Comparison of ENCODE assay signal across 8 mouse cellular contexts in genomic region chr11:112811152-112811871, GRCm38 (mm10). TPM values are rescaled to one million over a fixed set of nuclear protein-coding genes. Genes with fewer than 3 reads are reported as not detected.
DNase-seq lines count a peak whose midpoint lies in the region; ATAC-seq and TF ChIP-seq lines count a peak whose summit lies in the region.

No protein-coding gene starts in this region.

- no peak overlapping the region for H3K4me3 ChIP-seq in C2C12 (ENCODE audit: insufficient read depth, poor library complexity, severe bottlenecking)
- peak overlapping the region; percentile 19 for H3K4me3 ChIP-seq in forebrain, embryonic 11.5 days (ENCODE audit: low read depth, low read length)
- peak overlapping the region; percentile 34 for H3K4me3 ChIP-seq in kidney, embryonic 15.5 days (replicated peaks)
- peak overlapping the region; percentile 27 for H3K4me3 ChIP-seq in limb, embryonic 14.5 days (replicated peaks; ENCODE audit: low read length)

- H3K79me3 ChIP-seq in C2C12 (ENCODE audit: low read depth): no peaks in the 10 kb centered on the region

- no peak for TF ChIP-seq CTCF in C2C12 (IDR thresholded peaks at IDR 0.05; ENCODE audit: control insufficient read depth, insufficient read depth, insufficient read length)

- peak; percentile 80 for DNase-seq in WW6 (ENCODE audit: low read depth, low spot score)
- peak; percentile 85 for DNase-seq in forebrain, embryonic 11.5 days (ENCODE audit: low spot score)
- DNase-seq in limb, embryonic 14.5 days (ENCODE audit: low spot score): no peak
- peak; percentile 21 for DNase-seq in right cerebral cortex, postnatal 14 days
- DNase-seq in natural killer cell, adult 2 months (ENCODE audit: low spot score in 2 of 2): no peak
- no peak for DNase-seq in ovary, adult 18-20 months (ENCODE audit: low spot score)

- H3ac ChIP-seq in C2C12 (ENCODE audit: control insufficient read depth, insufficient read length, low read depth): peak overlapping the region; percentile 42

- no peaks in the 10 kb centered on the region for H3K36me3 ChIP-seq in C2C12 (ENCODE audit: control insufficient read depth, insufficient read depth)
- H3K36me3 ChIP-seq in forebrain, embryonic 11.5 days (ENCODE audit: control insufficient read depth, insufficient read depth, low read length): no peaks in the 10 kb centered on the region
- H3K36me3 ChIP-seq in kidney, embryonic 15.5 days: no peaks in the 10 kb centered on the region
- H3K36me3 ChIP-seq in limb, embryonic 14.5 days (ENCODE audit: control insufficient read depth, insufficient read depth, low read length): no peaks in the 10 kb centered on the region

- no peaks in the 10 kb centered on the region for H3K79me2 ChIP-seq in C2C12 (ENCODE audit: control insufficient read depth, insufficient read depth)

- no peaks in the 10 kb centered on the region for H3K9me3 ChIP-seq in forebrain, embryonic 11.5 days (ENCODE audit: control insufficient read depth, low read length)
- no peaks in the 10 kb centered on the region for H3K9me3 ChIP-seq in kidney, embryonic 15.5 days (replicated peaks)
- H3K9me3 ChIP-seq in limb, embryonic 14.5 days (ENCODE audit: control insufficient read depth, low read length): no peaks in the 10 kb centered on the region

- ATAC-seq in forebrain, embryonic 11.5 days (replicated peaks; ENCODE audit: low FRiP score): peak; percentile 96
- peak; percentile 83 for ATAC-seq in kidney, embryonic 15.5 days (replicated peaks; ENCODE audit: low FRiP score)
- ATAC-seq in limb, embryonic 14.5 days (ENCODE audit: low FRiP score, low read depth): no peak

- H3K27me3 ChIP-seq in C2C12 (ENCODE audit: control insufficient read depth, insufficient read depth, insufficient read length): no peaks in the 10 kb centered on the region
- no peaks in the 10 kb centered on the region for H3K27me3 ChIP-seq in forebrain, embryonic 11.5 days (ENCODE audit: control insufficient read depth, insufficient read depth, low read length)
- H3K27me3 ChIP-seq in kidney, embryonic 15.5 days: peaks cover 16% of the 10 kb centered on the region; the same call in 1 of the 2 replicates
- H3K27me3 ChIP-seq in limb, embryonic 14.5 days (ENCODE audit: control insufficient read depth, insufficient read depth, low read length): no peaks in the 10 kb centered on the region

- H3K4me2 ChIP-seq in forebrain, embryonic 11.5 days (ENCODE audit: low read depth, low read length, severe bottlenecking): peak overlapping the region; percentile 62
- peak overlapping the region; percentile 63 for H3K4me2 ChIP-seq in kidney, embryonic 15.5 days
- H3K4me2 ChIP-seq in limb, embryonic 14.5 days (replicated peaks; ENCODE audit: low read depth, low read length, severe bottlenecking): peak overlapping the region; percentile 57

- H3K9ac ChIP-seq in forebrain, embryonic 11.5 days (ENCODE audit: low read length): peak overlapping the region; percentile 47
- no peak overlapping the region for H3K9ac ChIP-seq in kidney, embryonic 15.5 days
- H3K9ac ChIP-seq in limb, embryonic 14.5 days (ENCODE audit: low read depth, low read length, severe bottlenecking): no peak overlapping the region

- TF ChIP-seq POLR2A in limb, embryonic 14.5 days (IDR thresholded peaks at IDR 0.05; ENCODE audit: borderline replicate concordance, extremely low read depth, insufficient read depth, insufficient read length): no peak

- peak overlapping the region; percentile 90 for H3K27ac ChIP-seq in forebrain, embryonic 11.5 days (ENCODE audit: low read depth, low read length)
- 0 out of 2 replicates have a peak overlapping the region, but pooled peaks have one; percentile 10 for H3K27ac ChIP-seq in kidney, embryonic 15.5 days
- no peak overlapping the region for H3K27ac ChIP-seq in limb, embryonic 14.5 days (replicated peaks; ENCODE audit: low read depth, low read length)

- WGBS in forebrain, embryonic 11.5 days: 4% methylated on average over 18 of the region's 19 CpGs
- 7% methylated on average over 19 of the region's 19 CpGs for WGBS in kidney, embryonic 15.5 days
- WGBS in limb, embryonic 14.5 days: 7% methylated on average over 19 of the region's 19 CpGs

- H3K4me1 ChIP-seq in forebrain, embryonic 11.5 days (replicated peaks; ENCODE audit: control insufficient read depth, insufficient read depth, low read length): peaks cover 25% of the 10 kb centered on the region
- peaks cover 32% of the 10 kb centered on the region for H3K4me1 ChIP-seq in kidney, embryonic 15.5 days
- H3K4me1 ChIP-seq in limb, embryonic 14.5 days (ENCODE audit: control insufficient read depth, insufficient read depth, low read length): peaks cover 12% of the 10 kb centered on the region; the same call in 1 of the 2 replicates

TF ChIP-seq in C2C12, 6 proteins besides CTCF, POLR2A, EP300 and RAD21:
- TF ChIP-seq MYOG (IDR thresholded peaks at IDR 0.05; ENCODE audit: control insufficient read depth, extremely low read depth, insufficient read length) (no peak), MAX (IDR thresholded peaks at IDR 0.05) (peak; percentile 70), USF1 (IDR thresholded peaks at IDR 0.05; ENCODE audit: low read depth) (no peak), FOSL1 (IDR thresholded peaks at IDR 0.05; ENCODE audit: insufficient read depth, low read length, poor library complexity, severe bottlenecking) (peak; percentile 80), CEBPB (IDR thresholded peaks at IDR 0.05; ENCODE audit: low read depth) (no peak), MYOD1 (IDR thresholded peaks at IDR 0.05; ENCODE audit: control insufficient read depth, insufficient read length, low read depth) (no peak)

RNA-seq across cellular contexts. Expression of gene Sox9, which starts 29.3 kb away (rescaled TPM):
- polyA plus RNA-seq in C2C12 (2012; fragmentation: generic; extraction: Trizol): 14.4 TPM
- polyA plus RNA-seq in forebrain, embryonic 11.5 days (2014; fragmentation: Nextera tagmentation; extraction: Ambion mirVana): 165 and 180 TPM in 2 replicates
- polyA plus RNA-seq in kidney, embryonic 15.5 days (2015; fragmentation: Nextera tagmentation; extraction: Ambion mirVana): 36.2 and 37.9 TPM in 2 replicates
- 70.2 and 110 TPM in 2 replicates for polyA plus RNA-seq in limb, embryonic 14.5 days (2012; rRNA removed)
- 98.2 and 132 TPM in 2 replicates for polyA plus RNA-seq in limb, embryonic 14.5 days (2014; fragmentation: Nextera tagmentation; extraction: Ambion mirVana)

Comparison
In these comparisons a context has a peak if more than half of its experiments do, and no peak if none do; other contexts are left out.
1. DNase-seq: peak in WW6 (single experiment), forebrain, embryonic 11.5 days (single experiment) and right cerebral cortex, postnatal 14 days (single experiment); none in limb, embryonic 14.5 days (single experiment), natural killer cell, adult 2 months (0 of 2) and ovary, adult 18-20 months (single experiment).
2. Peak in every context shown above with its lines, with median percentiles within 50 percentile points of each other: H3K4me2 ChIP-seq.